8 mouse cellular contexts compared by ENCODE assay signal in the genomic region with DNA sequence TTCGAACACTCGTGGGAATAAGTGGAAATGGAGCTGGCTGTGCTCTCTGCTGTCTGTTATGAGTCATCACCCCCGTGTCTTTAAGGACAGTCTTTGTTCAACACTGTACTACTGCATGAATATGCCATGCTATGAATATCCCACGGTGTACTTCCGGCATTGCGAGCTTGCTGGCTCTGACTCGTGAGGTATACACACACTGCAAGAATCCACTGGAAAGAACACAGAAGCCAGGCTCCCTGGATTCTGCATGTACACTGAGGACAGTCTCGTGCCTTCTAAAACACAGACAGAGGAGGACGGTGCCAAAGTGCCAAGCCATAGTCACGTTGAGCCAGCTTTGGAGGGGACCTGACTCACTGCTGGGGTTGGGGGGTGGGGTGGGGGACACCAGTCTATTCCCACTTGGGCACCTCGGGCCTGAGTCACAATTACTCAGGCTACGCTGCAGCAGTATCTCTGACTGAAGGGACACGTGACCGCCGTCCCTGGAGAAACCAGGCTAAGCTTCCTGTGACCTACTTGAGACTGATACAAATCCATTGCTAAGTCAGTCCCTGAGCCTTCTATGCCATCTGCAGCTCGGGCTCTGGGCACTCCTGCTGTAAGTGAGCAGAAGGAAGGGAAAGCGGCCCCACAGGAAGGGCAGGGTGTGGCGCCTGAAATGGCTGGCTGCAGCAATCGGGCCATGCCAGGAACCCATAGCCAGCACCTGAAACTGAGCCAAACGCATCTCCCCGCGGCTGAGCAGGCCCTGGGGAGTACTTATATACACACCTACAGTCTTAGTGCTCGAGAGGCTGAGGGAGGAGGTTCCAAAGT. TPM values are rescaled to one million over a fixed set of nuclear protein-coding genes. Genes with fewer than 3 reads are reported as not detected.
A peak's percentile ranks its signal among the peaks of the same experiment; 100 is the strongest.
DNase-seq lines count a peak whose midpoint lies in the region; ATAC-seq and TF ChIP-seq lines count a peak whose summit lies in the region.

No protein-coding gene starts in this region.

- no peak overlapping the region for H3K27ac ChIP-seq in kidney, adult 2 months (ENCODE audit: insufficient read depth, low read depth, low read length)
- H3K27ac ChIP-seq in heart, embryonic 15.5 days = peak overlapping the region; percentile 44
- no peak overlapping the region for H3K27ac ChIP-seq in neural tube, embryonic 15.5 days (replicated peaks)

- H3K27me3 ChIP-seq in kidney, adult 2 months (replicated peaks; ENCODE audit: control insufficient read depth, insufficient read depth, low read length) = no peaks in the 10 kb centered on the region
- H3K27me3 ChIP-seq in heart, embryonic 15.5 days = no peaks in the 10 kb centered on the region
- H3K27me3 ChIP-seq in neural tube, embryonic 15.5 days (replicated peaks) = no peaks in the 10 kb centered on the region

- H3K9ac ChIP-seq in heart, embryonic 15.5 days = no peak overlapping the region
- no peak overlapping the region for H3K9ac ChIP-seq in neural tube, embryonic 15.5 days (replicated peaks)

- H3K4me1 ChIP-seq in kidney, adult 2 months (ENCODE audit: control insufficient read depth, insufficient read depth, low read length) = no peaks in the 10 kb centered on the region
- H3K4me1 ChIP-seq in heart, embryonic 15.5 days (replicated peaks) = peaks cover 19% of the 10 kb centered on the region
- H3K4me1 ChIP-seq in neural tube, embryonic 15.5 days = peaks cover 4% of the 10 kb centered on the region; the same call in 1 of the 2 replicates

- DNase-seq in kidney, adult 2 months = peak; percentile 39
- no peak for DNase-seq in kidney, adult 9 months
- peak; percentile 86 for DNase-seq in MN1 (ENCODE audit: low spot score)
- DNase-seq in cerebellum, adult 9-10 months = peak; percentile 92
- peak; percentile 45 to 76 for DNase-seq in lung, postnatal 4 days
- DNase-seq in embryo, embryonic 10 days (ENCODE audit: low spot score) = no peak

- no peaks in the 10 kb centered on the region for H3K36me3 ChIP-seq in kidney, adult 2 months (ENCODE audit: control insufficient read depth, insufficient read depth, low read length)
- H3K36me3 ChIP-seq in heart, embryonic 15.5 days = peaks cover 63% of the 10 kb centered on the region
- H3K36me3 ChIP-seq in neural tube, embryonic 15.5 days = peaks cover 59% of the 10 kb centered on the region

- no peak overlapping the region for H3K4me2 ChIP-seq in heart, embryonic 15.5 days
- no peak overlapping the region for H3K4me2 ChIP-seq in neural tube, embryonic 15.5 days

- peak; percentile 21; the same call in 1 of the 2 replicates for ATAC-seq in heart, embryonic 15.5 days (replicated peaks; ENCODE audit: insufficient number of reproducible peaks, insufficient read depth, low FRiP score, low read depth)
- ATAC-seq in neural tube, embryonic 15.5 days (ENCODE audit: low FRiP score) = no peak

- TF ChIP-seq POLR2A in kidney, adult 2 months (IDR thresholded peaks at IDR 0.05; ENCODE audit: low read depth, low read length) = no peak

- no peak overlapping the region for H3K4me3 ChIP-seq in kidney, adult 2 months (ENCODE audit: insufficient read depth, low read depth, low read length)
- no peak overlapping the region for H3K4me3 ChIP-seq in heart, embryonic 15.5 days
- no peak overlapping the region for H3K4me3 ChIP-seq in neural tube, embryonic 15.5 days (replicated peaks)

- no peak for TF ChIP-seq CTCF in kidney, adult 2 months (conservative IDR thresholded peaks at IDR 0.05; ENCODE audit: insufficient read depth, insufficient read length, low read depth, low read length)

- WGBS in kidney, adult 2 months = 59% methylated on average over 23 of the region's 23 CpGs
- 49% methylated on average over 23 of the region's 23 CpGs for WGBS in heart, embryonic 15.5 days
- 83% methylated on average over 23 of the region's 23 CpGs for WGBS in neural tube, embryonic 15.5 days

- H3K9me3 ChIP-seq in heart, embryonic 15.5 days (replicated peaks) = no peaks in the 10 kb centered on the region
- H3K9me3 ChIP-seq in neural tube, embryonic 15.5 days (replicated peaks) = no peaks in the 10 kb centered on the region

RNA-seq across cellular contexts. Expression of gene Tacr2, which starts 48.0 kb away (rescaled TPM):
- 0.58 TPM in 1 of 2 replicates, not detected in the other for polyA plus RNA-seq in kidney, adult 2 months (2012; rRNA removed)
- 0.14 TPM in 1 of 2 replicates, not detected in the other for polyA plus RNA-seq in heart, embryonic 15.5 days (2015; fragmentation: Nextera tagmentation; extraction: Ambion mirVana)
- 0.13 and 0.20 TPM in 2 replicates for polyA plus RNA-seq in neural tube, embryonic 15.5 days (2015; fragmentation: Nextera tagmentation; extraction: Ambion mirVana)

Comparison
In these comparisons a context has a peak if more than half of its experiments do, and no peak if none do; other contexts are left out.
1. DNase-seq: peak in kidney, adult 2 months (single experiment), MN1 (single experiment), cerebellum, adult 9-10 months (single experiment) and lung, postnatal 4 days (2 of 2); none in kidney, adult 9 months (single experiment) and embryo, embryonic 10 days (single experiment).